Mouse (Mus musculus) midbrain, embryonic 10.5 days (tissue): ENCODE results near the gene Swi5. TPM values are rescaled to one million over a fixed set of nuclear protein-coding genes. Genes with fewer than 3 reads are reported as not detected.
"Not testable (repeated sequence)": the region's sequence is repeated elsewhere in the genome, so short reads cannot be mapped to it uniquely, and the experiment has no call there.

Experiments
- DNase-seq: peaks from one replicate; pipeline ENCODE4 v3.0.0-alpha.2; 2017; ENCODE audit warnings: low spot score
- H3K27ac ChIP-seq: fragments of 300-500 bp; sonication (generic); replicated peaks from 2 replicates; pipeline ENCODE4 v1.5.1; 2016; ENCODE audit warnings: mild to moderate bottlenecking
- H3K27me3 ChIP-seq: fragments of 300-500 bp; sonication (generic); 2 replicates; pipeline ENCODE4 v1.6.1; 2016; ENCODE audit warnings: low read depth, mild to moderate bottlenecking; ENCODE audit not compliant: poor library complexity, severe bottlenecking
- H3K36me3 ChIP-seq: fragments of 300-500 bp; sonication (generic); 2 replicates; pipeline ENCODE4 v1.6.1; 2016; ENCODE audit warnings: mild to moderate bottlenecking, moderate library complexity
- H3K4me1 ChIP-seq: fragments of 300-500 bp; sonication (generic); 2 replicates; pipeline ENCODE4 v1.6.1; 2016
- H3K4me3 ChIP-seq: fragments of 300-500 bp; sonication (generic); 2 replicates; pipeline ENCODE4 v1.5.1; 2016; ENCODE audit warnings: mild to moderate bottlenecking, moderate library complexity
- H3K9me3 ChIP-seq: fragments of 300-500 bp; sonication (generic); replicated peaks from 2 replicates; pipeline ENCODE4 v1.6.1; 2016; ENCODE audit warnings: mild to moderate bottlenecking
- WGBS: fragments of 180-500 bp; shearing (Covaris S2); methylation state at CpG from one replicate; pipeline ENCODE4 v1.1.7; 2016; 5-methylcytosine and 5-hydroxymethylcytosine counted together
- polyA plus RNA-seq: library from polyadenylated mRNA; unstranded; fragments of >200 nt; fragmentation: Nextera tagmentation; extraction: Ambion mirVana; gene quantifications from 2 replicates; pipeline ENCODE4 v1.2.1, GENCODE M21; 2016

The Swi5 gene
- polyA plus RNA-seq, 1 experiment from 2014 or later, result 536 TPM

DNA sequence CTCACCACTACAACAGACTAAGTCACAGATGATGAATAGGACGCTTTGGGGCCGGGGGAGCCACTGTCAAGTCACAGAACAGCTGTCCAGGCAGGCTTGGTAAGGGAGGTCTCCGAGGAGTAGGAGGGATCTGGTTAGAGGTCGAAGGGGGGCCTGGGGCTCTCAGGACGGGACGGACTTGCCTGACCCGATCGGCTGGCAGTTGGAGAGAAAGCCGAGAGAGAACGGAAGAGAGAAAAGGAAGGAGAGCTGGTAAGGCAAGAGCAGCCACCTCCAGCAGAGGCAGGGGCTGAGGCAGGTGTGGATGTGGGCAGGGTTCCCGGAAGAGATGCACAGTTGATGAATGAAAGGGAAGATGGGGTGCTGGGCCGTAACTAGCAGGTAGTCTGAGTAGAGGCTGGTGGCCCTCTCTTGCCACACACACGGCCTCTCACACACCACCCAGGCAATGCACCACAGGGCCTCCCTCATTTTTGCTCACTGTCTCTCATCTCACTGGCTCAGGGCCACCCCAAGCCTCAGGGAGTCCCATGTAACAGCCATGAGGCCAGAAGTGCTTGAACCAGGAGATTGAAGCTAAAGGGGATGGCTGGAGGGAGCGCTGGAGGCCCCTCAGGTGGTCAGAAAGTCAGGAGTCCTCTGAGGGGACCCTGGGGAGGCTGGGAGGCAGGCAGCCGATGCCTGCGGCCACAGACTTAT, 21.1 kb upstream of the Swi5 start:
- WGBS, result 88% methylated on average over 16 of the region's 16 CpGs
- H3K4me3 ChIP-seq, result no peak overlapping the region
- peaks cover 61% of the 10 kb centered on the region for H3K36me3 ChIP-seq
- DNase-seq, result no peak
- H3K27ac ChIP-seq, result no peak overlapping the region
- H3K9me3 ChIP-seq, result no peaks in the 10 kb centered on the region
- peaks cover 28% of the 10 kb centered on the region for H3K4me1 ChIP-seq
- peaks cover 43% of the 10 kb centered on the region for H3K27me3 ChIP-seq

DNA sequence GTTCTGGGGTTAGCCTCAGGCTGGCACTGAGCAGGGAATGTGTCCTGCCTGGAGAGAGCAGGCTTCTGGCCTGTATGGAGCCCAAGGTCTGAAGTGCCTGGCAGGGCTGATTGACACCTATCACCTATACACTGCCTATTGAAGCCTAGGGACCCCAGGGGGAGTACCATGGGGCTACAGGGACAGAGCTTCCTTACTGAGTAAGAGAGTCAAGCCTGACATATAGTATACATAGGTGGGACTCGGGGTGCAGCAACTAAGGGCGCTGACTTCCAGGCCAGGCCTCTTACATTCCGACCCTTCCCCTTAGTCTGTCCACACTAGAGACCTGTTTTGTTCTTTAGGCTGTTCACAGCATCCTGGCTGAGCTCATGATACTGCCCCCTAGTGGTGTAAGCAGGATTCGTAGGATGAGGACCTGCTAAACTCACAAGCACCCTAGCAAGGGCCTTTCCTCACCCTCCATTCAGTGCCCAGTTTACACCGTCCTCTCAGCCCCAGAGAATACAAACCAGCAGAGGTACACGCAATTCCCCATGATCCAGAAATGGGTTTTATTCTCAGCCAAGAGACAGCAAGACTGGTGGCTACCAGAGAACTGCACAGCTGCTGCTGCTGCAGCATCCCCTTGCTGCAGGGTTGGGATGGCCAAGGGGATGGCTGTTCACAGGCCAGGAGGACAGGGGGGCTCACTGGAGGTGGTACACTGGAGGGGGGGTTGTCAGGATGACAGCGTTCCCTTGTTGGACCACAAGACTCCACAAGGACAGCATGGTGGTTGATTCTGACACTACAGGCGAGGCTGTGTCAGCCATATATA, 20.3 kb upstream of the Swi5 start:
- WGBS, result 53% methylated on average over 8 of the region's 8 CpGs
- H3K27ac ChIP-seq, result no peak overlapping the region
- H3K9me3 ChIP-seq, result no peaks in the 10 kb centered on the region
- H3K27me3 ChIP-seq, result peaks cover 35% of the 10 kb centered on the region
- peaks cover 28% of the 10 kb centered on the region for H3K4me1 ChIP-seq
- H3K4me3 ChIP-seq, result no peak overlapping the region
- peak; percentile 64 for DNase-seq
- peaks cover 70% of the 10 kb centered on the region for H3K36me3 ChIP-seq

DNA sequence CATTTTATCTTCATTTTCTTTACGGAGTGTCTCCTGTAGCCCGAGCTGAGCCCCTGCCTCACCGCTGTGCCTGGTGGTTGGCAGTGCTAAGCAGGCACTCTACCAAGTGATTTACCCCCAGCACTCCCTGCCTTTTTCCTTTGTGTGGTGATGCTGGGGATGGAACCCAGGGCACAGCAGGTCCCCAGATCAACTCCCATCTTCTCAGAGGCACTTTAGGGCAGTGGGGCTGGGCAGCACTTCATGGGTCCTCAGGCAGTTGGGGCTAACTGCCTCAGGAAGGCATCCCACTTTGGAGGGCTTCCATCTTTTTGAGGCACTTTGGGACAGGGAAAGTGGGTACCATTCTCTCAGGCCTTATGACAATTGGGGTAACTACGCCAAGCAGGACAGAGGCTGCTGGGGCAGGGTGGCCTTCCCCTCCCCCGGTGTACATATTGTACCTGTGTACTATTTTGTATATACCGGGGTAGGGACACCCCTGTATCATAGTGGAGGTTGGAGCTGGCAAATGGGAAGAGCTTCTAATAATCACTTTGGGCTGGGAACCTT, 19.4 kb upstream of the Swi5 start:
- Histone ChIP-seq H3K27ac (no peak overlapping the region), H3K9me3 (no peaks in the 10 kb centered on the region), H3K36me3 (peaks cover 78% of the 10 kb centered on the region), H3K4me1 (peaks cover 23% of the 10 kb centered on the region), H3K4me3 (no peak overlapping the region), H3K27me3 (peaks cover 26% of the 10 kb centered on the region)
- DNase-seq, result no peak
- 92% methylated on average over 6 of the region's 6 CpGs for WGBS

DNA sequence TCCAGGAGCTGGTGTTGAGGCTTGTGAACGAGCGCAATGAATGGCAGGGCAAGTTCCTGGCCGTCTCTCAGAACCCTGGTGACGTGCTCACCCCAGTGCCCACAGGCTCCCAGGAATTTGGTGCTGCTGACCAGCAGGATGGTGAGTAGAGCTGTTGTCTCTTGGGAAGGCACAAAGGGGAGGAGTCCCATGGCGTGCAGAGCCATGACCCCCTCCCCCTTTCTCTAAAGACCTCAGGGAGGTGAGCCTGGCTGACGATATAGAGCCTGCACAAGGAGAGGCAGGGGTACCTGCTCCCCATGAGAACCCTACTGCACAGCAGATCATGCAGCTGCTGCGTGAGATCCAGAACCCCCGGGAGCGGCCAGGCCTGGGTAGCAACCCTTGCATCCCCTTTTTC, 18.3 kb upstream of the Swi5 start:
- H3K36me3 ChIP-seq, result peaks cover 88% of the 10 kb centered on the region
- no peaks in the 10 kb centered on the region for H3K9me3 ChIP-seq
- peaks cover 11% of the 10 kb centered on the region for H3K4me1 ChIP-seq
- H3K27ac ChIP-seq, result no peak overlapping the region
- DNase-seq, result no peak
- WGBS, result 83% methylated on average over 9 of the region's 9 CpGs
- no peak overlapping the region for H3K4me3 ChIP-seq
- peaks cover 16% of the 10 kb centered on the region for H3K27me3 ChIP-seq

DNA sequence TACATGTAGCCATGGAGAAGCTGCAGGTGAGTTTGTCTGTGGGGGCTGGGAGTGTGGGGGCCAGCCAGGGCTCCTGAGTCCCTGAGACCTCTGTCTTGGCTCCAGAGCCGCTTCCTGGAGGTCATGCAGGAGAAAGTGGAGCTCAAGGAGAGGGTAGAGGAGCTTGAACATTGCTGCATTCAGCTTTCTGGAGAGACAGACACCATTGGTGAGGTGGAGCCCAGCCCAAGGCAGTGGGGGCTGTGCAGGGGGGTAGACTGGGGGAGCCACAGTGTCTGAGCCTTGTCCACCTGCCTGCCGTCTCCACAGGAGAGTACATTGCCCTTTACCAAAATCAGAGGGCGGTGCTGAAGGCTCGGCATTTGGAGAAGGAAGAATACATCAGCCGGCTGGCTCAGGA, 17.8 kb upstream of the Swi5 start:
- H3K27me3 ChIP-seq, result peaks cover 11% of the 10 kb centered on the region
- H3K36me3 ChIP-seq, result peaks cover 93% of the 10 kb centered on the region
- 93% methylated on average over 5 of the region's 5 CpGs for WGBS
- DNase-seq, result no peak
- no peak overlapping the region for H3K4me3 ChIP-seq
- peaks cover 6% of the 10 kb centered on the region for H3K4me1 ChIP-seq
- no peak overlapping the region for H3K27ac ChIP-seq
- H3K9me3 ChIP-seq, result no peaks in the 10 kb centered on the region

DNA sequence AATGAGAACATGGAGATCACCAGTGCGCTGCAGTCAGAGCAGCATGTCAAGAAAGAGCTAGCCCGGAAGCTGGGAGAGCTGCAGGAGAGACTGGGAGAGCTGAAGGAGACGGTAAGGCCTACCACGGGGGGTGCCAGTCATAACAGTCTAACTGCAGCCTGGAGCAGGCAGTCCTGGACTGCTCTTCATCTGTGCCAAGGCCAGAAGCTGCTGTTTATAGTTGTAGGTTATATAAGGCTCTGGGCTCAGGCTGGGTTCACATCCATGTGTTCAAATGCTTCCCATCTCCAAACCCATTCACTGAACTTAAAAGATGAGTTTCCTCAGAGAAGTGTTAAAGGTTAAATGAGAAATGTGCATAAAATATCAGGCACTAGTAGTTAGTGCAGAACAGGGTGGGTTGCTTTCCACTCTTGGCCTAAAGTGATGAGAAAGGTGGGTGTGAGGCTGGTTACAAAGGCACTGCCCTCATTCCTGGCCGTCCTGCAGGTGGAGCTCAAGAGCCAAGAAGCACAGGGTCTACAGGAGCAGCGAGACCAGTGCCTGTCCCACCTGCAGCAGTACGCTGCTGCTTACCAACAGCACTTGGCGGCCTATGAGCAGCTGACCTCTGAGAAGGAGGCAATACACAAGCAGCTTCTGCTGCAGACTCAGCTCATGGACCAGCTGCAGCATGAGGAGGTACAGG, 16.4 kb upstream of the Swi5 start:
- peaks cover 4% of the 10 kb centered on the region; the same call in 1 of the 2 replicates for H3K4me1 ChIP-seq
- H3K4me3 ChIP-seq, result no peak overlapping the region
- H3K27ac ChIP-seq, result no peak overlapping the region
- peaks cover 94% of the 10 kb centered on the region for H3K36me3 ChIP-seq
- no peaks in the 10 kb centered on the region for H3K27me3 ChIP-seq
- 60% methylated on average over 8 of the region's 8 CpGs for WGBS
- H3K9me3 ChIP-seq, result no peaks in the 10 kb centered on the region
- peak; percentile 55 for DNase-seq

DNA sequence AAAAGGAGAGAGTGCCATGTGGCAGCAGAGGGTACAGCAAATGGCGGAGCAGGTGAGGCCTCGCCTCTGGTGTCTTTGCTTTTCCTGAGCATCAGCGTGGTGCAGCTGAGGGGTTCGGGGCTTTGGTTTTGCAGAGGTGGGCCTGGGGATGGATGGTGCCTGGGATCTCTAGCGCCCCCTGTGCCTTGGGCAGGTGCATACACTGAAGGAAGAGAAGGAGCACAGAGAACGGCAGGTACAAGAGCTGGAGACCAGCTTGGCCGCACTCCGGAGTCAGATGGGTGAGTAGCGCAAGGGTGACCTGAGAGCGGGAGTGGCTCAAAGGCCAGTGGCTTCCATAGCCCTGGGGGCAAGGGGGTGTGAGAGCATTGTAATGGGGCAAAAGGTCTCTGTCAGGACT, 15.1 kb upstream of the Swi5 start:
- no peak for DNase-seq
- H3K27me3 ChIP-seq, result no peaks in the 10 kb centered on the region
- no peaks in the 10 kb centered on the region for H3K9me3 ChIP-seq
- H3K4me1 ChIP-seq, result no peaks in the 10 kb centered on the region; the same call in 1 of the 2 replicates
- peaks cover 96% of the 10 kb centered on the region for H3K36me3 ChIP-seq
- no peak overlapping the region for H3K4me3 ChIP-seq
- no peak overlapping the region for H3K27ac ChIP-seq
- WGBS, result 87% methylated on average over 10 of the region's 10 CpGs

DNA sequence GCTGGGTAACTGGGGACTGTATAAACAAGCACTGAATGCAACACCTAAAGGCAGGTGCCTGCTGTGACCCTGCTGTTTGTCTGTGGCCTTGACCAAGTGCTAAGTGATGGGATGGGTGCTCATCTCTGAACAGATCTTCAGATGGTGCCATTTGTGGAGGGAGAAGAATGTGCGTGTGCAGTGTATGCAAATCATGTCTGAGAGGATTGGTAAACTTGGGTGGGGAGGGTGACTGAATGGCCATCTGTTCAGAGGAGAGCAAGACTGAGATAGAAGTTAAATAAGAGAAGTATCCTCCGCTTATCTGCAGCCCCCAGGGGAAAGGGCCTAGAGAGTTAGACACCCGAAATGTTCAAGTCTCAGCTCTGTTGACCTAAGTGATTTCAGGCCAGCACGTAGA, 11.6 kb upstream of the Swi5 start:
- Histone ChIP-seq H3K36me3 (peaks cover 95% of the 10 kb centered on the region), H3K4me3 (no peak overlapping the region), H3K27ac (no peak overlapping the region), H3K9me3 (no peaks in the 10 kb centered on the region), H3K4me1 (no peaks in the 10 kb centered on the region; the same call in 1 of the 2 replicates), H3K27me3 (no peaks in the 10 kb centered on the region)
- WGBS, result 92% methylated on average over 4 of the region's 4 CpGs
- DNase-seq, result no peak

DNA sequence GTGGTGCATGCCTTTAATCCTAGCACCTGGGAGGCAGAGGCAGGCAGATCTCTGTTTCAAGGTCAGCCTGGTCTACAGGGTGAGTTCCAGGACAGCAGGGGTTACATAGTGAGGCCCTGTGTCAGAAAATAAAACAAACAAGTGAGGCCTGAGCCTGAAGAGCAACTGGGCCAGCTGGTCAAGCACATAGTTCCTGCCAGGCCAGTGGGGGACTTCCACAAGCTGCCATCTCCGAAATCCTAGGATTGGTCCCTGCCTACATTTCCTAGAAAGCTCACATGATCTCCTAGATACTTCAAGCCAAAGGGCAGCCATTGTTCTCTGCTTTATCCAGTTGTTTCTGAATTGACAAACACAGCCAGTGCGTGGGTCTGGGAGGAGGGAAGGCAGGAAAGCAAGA, 8.0 kb upstream of the Swi5 start:
- not testable (repeated sequence) for H3K27me3 ChIP-seq, H3K4me3 ChIP-seq, DNase-seq, H3K27ac ChIP-seq, H3K4me1 ChIP-seq, H3K9me3 ChIP-seq
- peaks cover 78% of the 10 kb centered on the region for H3K36me3 ChIP-seq
- WGBS, result 85% methylated on average over 2 of the region's 2 CpGs

DNA sequence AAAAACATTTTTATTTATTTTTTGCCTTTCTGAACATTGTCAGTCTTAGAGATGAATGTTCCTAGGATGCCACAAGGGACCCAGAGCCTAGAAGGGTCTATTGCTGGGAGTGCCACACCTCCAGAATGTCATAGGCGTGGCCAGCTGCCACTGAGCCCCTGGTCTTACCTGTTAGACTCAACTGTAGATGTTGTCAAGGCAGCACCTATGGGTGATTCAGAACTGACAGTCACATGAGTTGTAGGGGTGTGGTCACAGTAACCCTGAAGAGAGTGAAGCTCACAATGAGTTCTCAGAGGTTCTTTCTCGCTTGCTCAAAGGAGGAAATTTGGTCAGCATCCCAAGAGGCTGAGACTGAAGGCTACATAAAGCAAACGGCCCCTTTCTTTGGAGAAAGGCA, 7.4 kb upstream of the Swi5 start:
- Histone ChIP-seq H3K4me1 (no peaks in the 10 kb centered on the region), H3K9me3 (no peaks in the 10 kb centered on the region), H3K36me3 (peaks cover 74% of the 10 kb centered on the region), H3K4me3 (no peak overlapping the region), H3K27me3 (no peaks in the 10 kb centered on the region), H3K27ac (no peak overlapping the region)
- DNase-seq, result no peak
- WGBS, result 83% methylated on average over 3 of the region's 3 CpGs

DNA sequence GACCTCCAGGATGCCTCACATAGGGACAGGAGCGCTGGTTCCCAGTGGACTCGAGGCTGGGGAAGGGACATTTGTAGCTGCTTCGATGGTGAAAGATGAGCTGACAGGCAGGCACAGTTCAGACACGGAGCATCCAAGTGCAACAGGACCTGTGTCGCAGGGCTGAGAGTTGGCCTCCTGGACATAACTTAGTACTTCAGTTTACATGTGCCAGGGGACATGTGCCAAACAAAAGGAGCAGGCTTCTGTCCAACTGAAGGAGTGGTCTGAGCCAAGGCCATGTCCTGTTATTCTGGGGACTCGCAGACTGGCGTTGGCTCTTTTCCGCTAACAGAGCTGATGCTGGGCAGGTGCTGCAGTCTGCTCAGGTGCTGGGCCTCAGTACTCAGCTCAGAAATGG, 6.5 kb upstream of the Swi5 start:
- peaks cover 2% of the 10 kb centered on the region for H3K4me1 ChIP-seq
- H3K36me3 ChIP-seq, result peaks cover 64% of the 10 kb centered on the region

DNA sequence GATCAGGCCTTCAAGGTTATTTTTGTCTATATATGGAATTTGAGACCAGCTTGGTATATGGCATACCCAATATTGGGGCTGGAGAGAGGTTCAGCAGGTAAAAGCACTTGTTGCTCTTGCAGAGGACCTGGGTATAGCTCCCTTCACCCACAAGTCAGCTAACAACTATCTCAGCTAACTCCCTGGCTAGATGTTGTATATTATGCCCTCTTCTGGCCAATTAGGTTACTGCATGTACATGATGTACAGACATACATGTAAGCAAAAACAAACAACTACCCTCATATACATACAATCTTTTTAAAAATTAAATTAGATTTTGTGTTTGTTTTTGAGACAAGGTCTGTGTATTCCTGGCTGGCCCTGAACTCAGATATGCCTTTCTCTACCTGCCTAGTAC, 1.7 kb upstream of the Swi5 start:
- H3K4me1 ChIP-seq, result peaks cover 23% of the 10 kb centered on the region
- no peak overlapping the region for H3K27ac ChIP-seq
- peaks cover 32% of the 10 kb centered on the region for H3K36me3 ChIP-seq
- no peaks in the 10 kb centered on the region for H3K9me3 ChIP-seq
- H3K4me3 ChIP-seq, result peak overlapping the region; percentile 100; the same call in 1 of the 2 replicates
- DNase-seq, result no peak
- no peaks in the 10 kb centered on the region for H3K27me3 ChIP-seq

More for the DNA sequence above, 6.5 kb upstream of the Swi5 start:
- 90% methylated on average over 8 of the region's 8 CpGs for WGBS
- no peak overlapping the region for H3K27ac ChIP-seq
- no peaks in the 10 kb centered on the region for H3K27me3 ChIP-seq
- DNase-seq, result no peak
- H3K9me3 ChIP-seq, result no peaks in the 10 kb centered on the region
- no peak overlapping the region for H3K4me3 ChIP-seq
